Mouse (Mus musculus) midbrain, embryonic 16.5 days (tissue): ENCODE results near the gene Lpin1. TPM values are rescaled to one million over a fixed set of nuclear protein-coding genes. Genes with fewer than 3 reads are reported as not detected.

ENCODE experiments used
- ATAC-seq: fragments of 200-750 bp; cut with Nextera tagmentation; 2 replicates; pipeline ENCODE4 v1.8.0; 2017; ENCODE audit warnings: moderate TSS enrichment
- H3K27ac ChIP-seq: fragments of 300-500 bp; sonication (generic); 2 replicates; pipeline ENCODE4 v1.5.1; 2014; ENCODE audit warnings: mild to moderate bottlenecking, low read length, mixed read lengths
- H3K27me3 ChIP-seq: fragments of 300-500 bp; sonication (generic); 2 replicates; pipeline ENCODE4 v1.6.1; 2014; ENCODE audit warnings: low read depth, low read length, mixed read lengths; ENCODE audit not compliant: control insufficient read depth, insufficient read depth
- H3K36me3 ChIP-seq: fragments of 300-500 bp; sonication (generic); 2 replicates; pipeline ENCODE4 v1.6.1; 2014; ENCODE audit warnings: mild to moderate bottlenecking, low read length, moderate library complexity, mixed read lengths; ENCODE audit not compliant: control insufficient read depth, insufficient read depth
- H3K4me1 ChIP-seq: fragments of 300-500 bp; sonication (generic); 2 replicates; pipeline ENCODE4 v1.6.1; 2014; ENCODE audit warnings: mild to moderate bottlenecking, low read length, mixed read lengths; ENCODE audit not compliant: control insufficient read depth, insufficient read depth
- H3K4me2 ChIP-seq: fragments of 300-500 bp; sonication (generic); 2 replicates; pipeline ENCODE4 v1.6.1; 2014; ENCODE audit warnings: mild to moderate bottlenecking, low read length, mixed read lengths
- H3K4me3 ChIP-seq: fragments of 300-500 bp; sonication (generic); 2 replicates; pipeline ENCODE4 v1.5.1; 2014; ENCODE audit warnings: low read depth, mild to moderate bottlenecking, low read length, moderate library complexity, mixed read lengths
- H3K9ac ChIP-seq: fragments of 300-500 bp; sonication (generic); 2 replicates; pipeline ENCODE4 v1.6.1; 2014; ENCODE audit warnings: low read depth, low read length, mixed read lengths
- H3K9me3 ChIP-seq: fragments of 300-500 bp; sonication (generic); replicated peaks from 2 replicates; pipeline ENCODE4 v1.6.1; 2014; ENCODE audit warnings: mild to moderate bottlenecking, low read length, mixed read lengths; ENCODE audit not compliant: control insufficient read depth, poor library complexity, severe bottlenecking
- WGBS: fragments of 180-500 bp; shearing (Covaris S2); extraction: QIAGEN DNeasy Blood & Tissue Kit; methylation state at CpG from one replicate; pipeline ENCODE4 v1.1.7; 2014; 5-methylcytosine and 5-hydroxymethylcytosine counted together
- polyA plus RNA-seq: library from polyadenylated mRNA; unstranded; fragments of >200 nt; fragmentation: Nextera tagmentation; extraction: Ambion mirVana; gene quantifications from 2 replicates; pipeline ENCODE4 v1.2.1, GENCODE M21; 2015

Lpin1 gene
- polyA plus RNA-seq, 1 experiment from 2014 or later = 21.7 TPM

GRCm38 (mm10) chr12:16630866-16631185 lies 20.1 kb upstream of the Lpin1 start:
- WGBS = 100% methylated on average over 1 of the region's 1 CpGs
- Histone ChIP-seq H3K9me3 (no peaks in the 10 kb centered on the region), H3K36me3 (no peaks in the 10 kb centered on the region), H3K27me3 (no peaks in the 10 kb centered on the region), H3K27ac (no peak overlapping the region), H3K4me3 (no peak overlapping the region), H3K4me1 (no peaks in the 10 kb centered on the region), H3K9ac (no peak overlapping the region), H3K4me2 (no peak overlapping the region)
- ATAC-seq = no peak

GRCm38 (mm10) chr12:16630152-16630865 lies 19.5 kb upstream of the Lpin1 start:
- Histone ChIP-seq H3K27me3 (no peaks in the 10 kb centered on the region), H3K4me3 (no peak overlapping the region), H3K9ac (no peak overlapping the region), H3K27ac (no peak overlapping the region), H3K36me3 (no peaks in the 10 kb centered on the region), H3K4me2 (no peak overlapping the region), H3K4me1 (no peaks in the 10 kb centered on the region), H3K9me3 (no peaks in the 10 kb centered on the region)
- no peak for ATAC-seq
- 74% methylated on average over 7 of the region's 7 CpGs for WGBS

- peaks cover 6% of the 10 kb centered on the region for H3K4me1 ChIP-seq
- WGBS = 89% methylated on average over 3 of the region's 3 CpGs
- no peak overlapping the region for H3K27ac ChIP-seq
- H3K36me3 ChIP-seq = no peaks in the 10 kb centered on the region
- no peak overlapping the region for H3K9ac ChIP-seq
- H3K9me3 ChIP-seq = no peaks in the 10 kb centered on the region
- H3K4me2 ChIP-seq = no peak overlapping the region
- ATAC-seq = no peak
- H3K27me3 ChIP-seq = no peaks in the 10 kb centered on the region
- H3K4me3 ChIP-seq = no peak overlapping the region
These were observed 9.5 kb upstream of the Lpin1 start for GRCm38 (mm10) chr12:16620230-16620629.

GRCm38 (mm10) chr12:16619453-16619852 lies 8.7 kb upstream of the Lpin1 start:
- no peaks in the 10 kb centered on the region for H3K36me3 ChIP-seq
- H3K27me3 ChIP-seq = no peaks in the 10 kb centered on the region
- ATAC-seq = no peak
- no peak overlapping the region for H3K9ac ChIP-seq
- no peak overlapping the region for H3K27ac ChIP-seq
- H3K4me2 ChIP-seq = no peak overlapping the region
- H3K4me3 ChIP-seq = no peak overlapping the region
- WGBS = 84% methylated on average over 6 of the region's 6 CpGs
- no peaks in the 10 kb centered on the region for H3K9me3 ChIP-seq
- H3K4me1 ChIP-seq = peaks cover 6% of the 10 kb centered on the region

GRCm38 (mm10) chr12:16618512-16619274 lies 7.9 kb upstream of the Lpin1 start:
- H3K4me3 ChIP-seq = no peak overlapping the region
- H3K9ac ChIP-seq = no peak overlapping the region
- peak; percentile 85 for ATAC-seq
- no peak overlapping the region for H3K4me2 ChIP-seq
- H3K36me3 ChIP-seq = no peaks in the 10 kb centered on the region
- peaks cover 6% of the 10 kb centered on the region for H3K4me1 ChIP-seq
- H3K27ac ChIP-seq = no peak overlapping the region
- 13% methylated on average over 12 of the region's 12 CpGs for WGBS
- H3K27me3 ChIP-seq = no peaks in the 10 kb centered on the region
- no peaks in the 10 kb centered on the region for H3K9me3 ChIP-seq

GRCm38 (mm10) chr12:16615738-16616137 lies 5.0 kb upstream of the Lpin1 start:
- no peak for ATAC-seq
- 77% methylated on average over 2 of the region's 2 CpGs for WGBS
- Histone ChIP-seq H3K36me3 (no peaks in the 10 kb centered on the region), H3K27ac (no peak overlapping the region), H3K4me3 (no peak overlapping the region), H3K9ac (no peak overlapping the region), H3K27me3 (no peaks in the 10 kb centered on the region), H3K4me2 (no peak overlapping the region), H3K9me3 (no peaks in the 10 kb centered on the region), H3K4me1 (peaks cover 6% of the 10 kb centered on the region)

- H3K9ac ChIP-seq = no peak overlapping the region
- no peak for ATAC-seq
- 75% methylated on average over 3 of the region's 3 CpGs for WGBS
These were observed 3.8 kb upstream of the Lpin1 start for GRCm38 (mm10) chr12:16614556-16614955.

GRCm38 (mm10) chr12:16605624-16606023 lies 5.1 kb downstream of the Lpin1 start:
- Histone ChIP-seq H3K9ac (no peak overlapping the region), H3K36me3 (no peaks in the 10 kb centered on the region), H3K9me3 (no peaks in the 10 kb centered on the region), H3K4me2 (no peak overlapping the region), H3K4me3 (no peak overlapping the region), H3K27me3 (no peaks in the 10 kb centered on the region), H3K4me1 (no peaks in the 10 kb centered on the region), H3K27ac (no peak overlapping the region)
- no peak for ATAC-seq
- 80% methylated on average over 5 of the region's 5 CpGs for WGBS

More at GRCm38 (mm10) chr12:16614556-16614955, 3.8 kb upstream of the Lpin1 start:
- H3K4me1 ChIP-seq = peaks cover 6% of the 10 kb centered on the region
- H3K27ac ChIP-seq = no peak overlapping the region
- no peaks in the 10 kb centered on the region for H3K9me3 ChIP-seq
- no peak overlapping the region for H3K4me2 ChIP-seq
- no peaks in the 10 kb centered on the region for H3K27me3 ChIP-seq
- no peak overlapping the region for H3K4me3 ChIP-seq
- H3K36me3 ChIP-seq = no peaks in the 10 kb centered on the region

GRCm38 (mm10) chr12:16602271-16602670 lies 8.5 kb downstream of the Lpin1 start:
- no peak for ATAC-seq
- no peaks in the 10 kb centered on the region for H3K36me3 ChIP-seq
- no peaks in the 10 kb centered on the region for H3K9me3 ChIP-seq
- no peak overlapping the region for H3K9ac ChIP-seq
- H3K4me1 ChIP-seq = no peaks in the 10 kb centered on the region
- H3K4me2 ChIP-seq = no peak overlapping the region
- 90% methylated on average over 4 of the region's 4 CpGs for WGBS
- H3K4me3 ChIP-seq = no peak overlapping the region
- no peaks in the 10 kb centered on the region for H3K27me3 ChIP-seq
- no peak overlapping the region for H3K27ac ChIP-seq
